Mouse (Mus musculus) hindbrain, embryonic 12.5 days (tissue): ENCODE results near the gene Mn1. TPM values are rescaled to one million over a fixed set of nuclear protein-coding genes. Genes with fewer than 3 reads are reported as not detected.
A peak's percentile ranks its signal among the peaks of the same experiment; 100 is the strongest.

Source experiments
- ATAC-seq: fragments of 200-750 bp; cut with Nextera tagmentation; 2 replicates; pipeline ENCODE4 v1.8.0; 2017; ENCODE audit warnings: moderate TSS enrichment; ENCODE audit not compliant: low FRiP score
- H3K27ac ChIP-seq: fragments of 300-500 bp; sonication (generic); 2 replicates; pipeline ENCODE4 v1.5.1; 2016; ENCODE audit warnings: mild to moderate bottlenecking
- H3K27me3 ChIP-seq: fragments of 300-500 bp; sonication (generic); 2 replicates; pipeline ENCODE4 v1.6.1; 2016; ENCODE audit warnings: mild to moderate bottlenecking
- H3K36me3 ChIP-seq: fragments of 300-500 bp; sonication (generic); 2 replicates; pipeline ENCODE4 v1.6.1; 2016; ENCODE audit warnings: mild to moderate bottlenecking
- H3K4me1 ChIP-seq: fragments of 300-500 bp; sonication (generic); 2 replicates; pipeline ENCODE4 v1.6.1; 2016
- H3K4me2 ChIP-seq: fragments of 300-500 bp; sonication (generic); replicated peaks from 2 replicates; pipeline ENCODE4 v1.6.1; 2016; ENCODE audit warnings: mild to moderate bottlenecking
- H3K4me3 ChIP-seq: fragments of 300-500 bp; sonication (generic); 2 replicates; pipeline ENCODE4 v1.5.1; 2016; ENCODE audit warnings: mild to moderate bottlenecking
- H3K9ac ChIP-seq: fragments of 300-500 bp; sonication (generic); 2 replicates; pipeline ENCODE4 v1.6.1; 2016; ENCODE audit warnings: mild to moderate bottlenecking, moderate library complexity
- H3K9me3 ChIP-seq: fragments of 300-500 bp; sonication (generic); replicated peaks from 2 replicates; pipeline ENCODE4 v1.6.1; 2016; ENCODE audit warnings: mild to moderate bottlenecking
- WGBS: fragments of 180-500 bp; shearing (Covaris S2); methylation state at CpG from one replicate; pipeline ENCODE4 v1.1.7; 2016; 5-methylcytosine and 5-hydroxymethylcytosine counted together
- polyA plus RNA-seq: library from polyadenylated mRNA; unstranded; fragments of >200 nt; fragmentation: Nextera tagmentation; extraction: Ambion mirVana; gene quantifications from 2 replicates; pipeline ENCODE4 v1.2.1, GENCODE M21; 2016

Gene Mn1
- polyA plus RNA-seq, 1 experiment from 2014 or later: 62.7 TPM

- Histone ChIP-seq H3K4me3 (peak overlapping the region; percentile 97; the same call in 1 of the 2 replicates), H3K4me2 (peak overlapping the region; percentile 99), H3K9ac (peak overlapping the region; percentile 35; the same call in 1 of the 2 replicates), H3K27ac (peak overlapping the region; percentile 99), H3K4me1 (peaks cover 38% of the 10 kb centered on the region), H3K36me3 (peaks cover 5% of the 10 kb centered on the region; the same call in 1 of the 2 replicates), H3K27me3 (peaks cover 23% of the 10 kb centered on the region), H3K9me3 (no peaks in the 10 kb centered on the region)
- WGBS: 1% methylated on average over 5 of the region's 5 CpGs
- peak; percentile 36 for ATAC-seq
Observed at GRCm38 (mm10) chr5:111414192-111414591, 3.0 kb upstream of the Mn1 start.

GRCm38 (mm10) chr5:111414770-111415249 is 2.4 kb upstream of the Mn1 start:
- H3K4me1 ChIP-seq: peaks cover 39% of the 10 kb centered on the region
- peak overlapping the region; percentile 97 for H3K4me3 ChIP-seq
- peak overlapping the region; percentile 99 for H3K4me2 ChIP-seq
- peak overlapping the region; percentile 52; the same call in 1 of the 2 replicates for H3K9ac ChIP-seq
- H3K36me3 ChIP-seq: peaks cover 11% of the 10 kb centered on the region
- ATAC-seq: no peak; the same call in 1 of the 2 replicates
- H3K27me3 ChIP-seq: peaks cover 21% of the 10 kb centered on the region
- H3K9me3 ChIP-seq: no peaks in the 10 kb centered on the region
- WGBS: 24% methylated on average over 4 of the region's 4 CpGs
- peak overlapping the region; percentile 99 for H3K27ac ChIP-seq

GRCm38 (mm10) chr5:111415575-111415974 is 1.6 kb upstream of the Mn1 start:
- H3K4me3 ChIP-seq: peak overlapping the region; percentile 97
- peak overlapping the region; percentile 99 for H3K4me2 ChIP-seq
- under 1% methylated on average over 14 of the region's 14 CpGs for WGBS
- H3K9me3 ChIP-seq: no peaks in the 10 kb centered on the region
- peaks cover 19% of the 10 kb centered on the region for H3K36me3 ChIP-seq
- H3K9ac ChIP-seq: peak overlapping the region; percentile 96
- H3K27me3 ChIP-seq: peaks cover 14% of the 10 kb centered on the region; the same call in 1 of the 2 replicates
- peak overlapping the region; percentile 99 for H3K27ac ChIP-seq
- no peak for ATAC-seq
- peaks cover 43% of the 10 kb centered on the region for H3K4me1 ChIP-seq

- H3K27ac ChIP-seq: peak overlapping the region; percentile 99
- WGBS: under 1% methylated on average over 13 of the region's 13 CpGs
- H3K36me3 ChIP-seq: peaks cover 23% of the 10 kb centered on the region
- H3K4me3 ChIP-seq: peak overlapping the region; percentile 97
- H3K9ac ChIP-seq: peak overlapping the region; percentile 96
- peak overlapping the region; percentile 99 for H3K4me2 ChIP-seq
- H3K4me1 ChIP-seq: peaks cover 48% of the 10 kb centered on the region
- ATAC-seq: no peak
- no peaks in the 10 kb centered on the region for H3K9me3 ChIP-seq
- peaks cover 12% of the 10 kb centered on the region; the same call in 1 of the 2 replicates for H3K27me3 ChIP-seq
Observed at GRCm38 (mm10) chr5:111416048-111416447, 1.1 kb upstream of the Mn1 start.

GRCm38 (mm10) chr5:111417378-111418131 is 393 bp downstream of the Mn1 start:
- WGBS: under 1% methylated on average over 72 of the region's 105 CpGs
- peaks cover 63% of the 10 kb centered on the region for H3K4me1 ChIP-seq
- H3K27ac ChIP-seq: peak overlapping the region; percentile 99
- H3K9me3 ChIP-seq: no peaks in the 10 kb centered on the region
- H3K9ac ChIP-seq: peak overlapping the region; percentile 96
- no peak for ATAC-seq
- H3K4me3 ChIP-seq: peak overlapping the region; percentile 97
- H3K4me2 ChIP-seq: peak overlapping the region; percentile 99
- peaks cover 37% of the 10 kb centered on the region for H3K36me3 ChIP-seq
- peaks cover 5% of the 10 kb centered on the region; the same call in 1 of the 2 replicates for H3K27me3 ChIP-seq

GRCm38 (mm10) chr5:111418202-111419120 is 1.3 kb downstream of the Mn1 start:
- peak overlapping the region; percentile 99 for H3K27ac ChIP-seq
- H3K4me3 ChIP-seq: peak overlapping the region; percentile 97
- under 1% methylated on average over 59 of the region's 63 CpGs for WGBS
- no peak for ATAC-seq
- no peaks in the 10 kb centered on the region for H3K9me3 ChIP-seq
- peaks cover 37% of the 10 kb centered on the region for H3K36me3 ChIP-seq
- peak overlapping the region; percentile 99 for H3K4me2 ChIP-seq
- peaks cover 57% of the 10 kb centered on the region for H3K4me1 ChIP-seq
- peak overlapping the region; percentile 96 for H3K9ac ChIP-seq
- H3K27me3 ChIP-seq: peaks cover 5% of the 10 kb centered on the region; the same call in 1 of the 2 replicates

GRCm38 (mm10) chr5:111419121-111419881 is 2.1 kb downstream of the Mn1 start:
- peaks cover 37% of the 10 kb centered on the region for H3K36me3 ChIP-seq
- peak overlapping the region; percentile 96 for H3K9ac ChIP-seq
- peak overlapping the region; percentile 97 for H3K4me3 ChIP-seq
- H3K4me2 ChIP-seq: peak overlapping the region; percentile 99
- H3K27ac ChIP-seq: peak overlapping the region; percentile 99
- peaks cover 57% of the 10 kb centered on the region for H3K4me1 ChIP-seq
- no peaks in the 10 kb centered on the region for H3K9me3 ChIP-seq
- 3% methylated on average over 42 of the region's 42 CpGs for WGBS
- no peaks in the 10 kb centered on the region for H3K27me3 ChIP-seq
- ATAC-seq: no peak

- H3K9ac ChIP-seq: peak overlapping the region; percentile 96
- H3K9me3 ChIP-seq: no peaks in the 10 kb centered on the region
- H3K36me3 ChIP-seq: peaks cover 43% of the 10 kb centered on the region
- H3K27me3 ChIP-seq: no peaks in the 10 kb centered on the region
- H3K4me2 ChIP-seq: peak overlapping the region; percentile 99
- peaks cover 57% of the 10 kb centered on the region for H3K4me1 ChIP-seq
- no peak for ATAC-seq
- 1% methylated on average over 54 of the region's 56 CpGs for WGBS
- H3K27ac ChIP-seq: peak overlapping the region; percentile 99
- peak overlapping the region; percentile 97 for H3K4me3 ChIP-seq
Observed at GRCm38 (mm10) chr5:111420011-111420691, 3.0 kb downstream of the Mn1 start.

GRCm38 (mm10) chr5:111420896-111421295 is 3.7 kb downstream of the Mn1 start:
- H3K36me3 ChIP-seq: peaks cover 46% of the 10 kb centered on the region
- no peak for ATAC-seq
- no peaks in the 10 kb centered on the region for H3K9me3 ChIP-seq
- peak overlapping the region; percentile 99 for H3K4me2 ChIP-seq
- no peaks in the 10 kb centered on the region for H3K27me3 ChIP-seq
- peak overlapping the region; percentile 99 for H3K27ac ChIP-seq
- peak overlapping the region; percentile 97 for H3K4me3 ChIP-seq
- H3K9ac ChIP-seq: peak overlapping the region; percentile 96
- WGBS: 15% methylated on average over 22 of the region's 22 CpGs
- peaks cover 59% of the 10 kb centered on the region for H3K4me1 ChIP-seq

- Histone ChIP-seq H3K9ac (peak overlapping the region; percentile 96), H3K27me3 (no peaks in the 10 kb centered on the region), H3K36me3 (peaks cover 52% of the 10 kb centered on the region), H3K4me1 (peaks cover 64% of the 10 kb centered on the region), H3K4me2 (peak overlapping the region; percentile 99), H3K9me3 (no peaks in the 10 kb centered on the region), H3K4me3 (peak overlapping the region; percentile 97), H3K27ac (peak overlapping the region; percentile 99)
- 24% methylated on average over 15 of the region's 15 CpGs for WGBS
- no peak for ATAC-seq
Observed at GRCm38 (mm10) chr5:111421424-111421823, 4.3 kb downstream of the Mn1 start.
